Mouse (Mus musculus) gastrocnemius, adult 8-10 months (tissue): ENCODE results near the gene Tmcc3. TPM values are rescaled to one million over a fixed set of nuclear protein-coding genes. Genes with fewer than 3 reads are reported as not detected.

Experiments used
- DNase-seq, 2 experiments: peaks; one replicate each; pipeline ENCODE4 v3.0.0; 2022; ENCODE audit warnings: low spot score in 2 of 2
- total RNA-seq, 4 experiments: library from RNA; stranded (reverse); gene quantifications; 2 replicates each; pipeline ENCODE4 v1.2.4; 2022

The Tmcc3 gene
- total RNA-seq, 4 experiments from 2014 or later = 17.4 to 22.5 (median 20.3) TPM

DNA sequence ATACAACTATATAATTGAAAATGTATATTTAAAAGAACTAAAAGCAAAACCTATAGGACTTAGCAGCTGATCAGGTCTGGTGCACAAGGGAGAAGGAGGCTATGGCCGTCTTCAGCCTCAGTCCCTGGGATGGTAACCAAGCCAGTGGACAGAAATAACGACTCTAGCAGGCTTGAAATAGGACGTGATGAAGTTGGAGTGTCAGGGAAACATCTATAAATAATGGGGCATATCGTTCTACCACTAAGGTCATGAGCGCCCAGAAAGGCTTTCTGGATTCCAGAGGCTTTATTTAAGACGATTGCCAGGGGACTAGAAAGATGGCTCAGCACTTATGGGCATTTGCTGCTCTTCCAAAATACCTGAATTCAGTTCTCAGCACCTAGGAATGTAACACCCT lies 153.9 kb downstream of the Tmcc3 start:
- DNase-seq = no peak

DNA sequence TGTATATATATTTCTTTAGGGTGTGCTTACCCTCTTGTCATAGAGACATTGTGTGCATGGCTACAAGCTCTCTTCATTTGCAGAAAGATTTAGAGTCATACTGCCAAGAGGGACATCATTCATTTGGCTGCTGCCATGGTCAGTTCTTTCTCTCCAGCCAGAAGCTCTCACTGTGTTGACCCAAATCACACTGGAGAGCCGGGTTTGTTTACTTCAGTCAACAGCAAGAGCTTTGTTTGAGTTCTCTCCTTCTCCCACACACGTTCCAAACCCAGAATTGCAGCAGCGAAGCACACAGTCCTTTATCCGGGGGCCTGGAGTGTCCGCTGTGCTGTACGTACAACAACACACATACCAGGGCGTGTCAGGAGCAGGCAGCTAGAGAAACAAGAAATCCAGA lies 154.6 kb downstream of the Tmcc3 start:
- DNase-seq = no peak

DNA sequence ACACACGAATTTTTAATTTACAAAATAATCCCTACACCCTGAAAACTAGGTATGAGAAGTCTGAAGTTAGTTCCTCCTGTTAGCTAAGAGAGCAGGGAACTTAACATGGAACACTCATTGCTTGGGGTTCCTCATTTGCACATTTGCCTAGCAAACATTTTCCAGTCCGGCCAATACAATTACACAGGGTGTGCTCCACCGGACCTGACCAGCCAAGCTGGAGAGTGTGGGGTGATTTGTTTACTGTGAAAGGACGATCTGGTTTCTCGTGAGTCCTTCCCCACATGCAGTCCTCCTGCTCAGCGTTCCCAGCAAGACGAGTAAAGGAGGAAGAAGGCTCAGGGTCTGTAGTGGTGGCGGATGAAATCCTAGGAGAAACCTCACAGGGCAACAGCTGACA lies 159.7 kb downstream of the Tmcc3 start:
- no peak for DNase-seq

DNA sequence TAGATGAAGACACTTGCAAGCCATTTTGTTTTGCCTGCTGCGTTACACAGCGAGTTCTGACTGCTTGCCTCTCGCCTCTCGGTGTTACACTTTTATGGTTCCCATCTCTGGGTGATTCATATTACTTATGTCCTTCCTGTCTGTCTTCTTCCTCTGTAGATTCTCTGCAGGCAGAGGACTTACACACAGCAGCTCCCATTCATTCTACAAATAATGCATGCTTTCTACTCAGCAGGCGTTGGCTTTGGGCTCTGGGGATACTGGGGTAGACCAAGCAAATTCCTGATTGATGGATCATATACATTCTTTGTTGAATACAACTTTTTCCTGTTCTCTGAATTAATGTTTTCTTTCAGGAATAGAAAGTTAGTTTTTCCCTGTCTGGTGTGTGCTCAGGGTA lies 161.8 kb downstream of the Tmcc3 start:
- DNase-seq = no peak

GRCm38 (mm10) chr10:94474185-94474584 lies 162.4 kb downstream of the Tmcc3 start:
- DNase-seq = no peak

DNA sequence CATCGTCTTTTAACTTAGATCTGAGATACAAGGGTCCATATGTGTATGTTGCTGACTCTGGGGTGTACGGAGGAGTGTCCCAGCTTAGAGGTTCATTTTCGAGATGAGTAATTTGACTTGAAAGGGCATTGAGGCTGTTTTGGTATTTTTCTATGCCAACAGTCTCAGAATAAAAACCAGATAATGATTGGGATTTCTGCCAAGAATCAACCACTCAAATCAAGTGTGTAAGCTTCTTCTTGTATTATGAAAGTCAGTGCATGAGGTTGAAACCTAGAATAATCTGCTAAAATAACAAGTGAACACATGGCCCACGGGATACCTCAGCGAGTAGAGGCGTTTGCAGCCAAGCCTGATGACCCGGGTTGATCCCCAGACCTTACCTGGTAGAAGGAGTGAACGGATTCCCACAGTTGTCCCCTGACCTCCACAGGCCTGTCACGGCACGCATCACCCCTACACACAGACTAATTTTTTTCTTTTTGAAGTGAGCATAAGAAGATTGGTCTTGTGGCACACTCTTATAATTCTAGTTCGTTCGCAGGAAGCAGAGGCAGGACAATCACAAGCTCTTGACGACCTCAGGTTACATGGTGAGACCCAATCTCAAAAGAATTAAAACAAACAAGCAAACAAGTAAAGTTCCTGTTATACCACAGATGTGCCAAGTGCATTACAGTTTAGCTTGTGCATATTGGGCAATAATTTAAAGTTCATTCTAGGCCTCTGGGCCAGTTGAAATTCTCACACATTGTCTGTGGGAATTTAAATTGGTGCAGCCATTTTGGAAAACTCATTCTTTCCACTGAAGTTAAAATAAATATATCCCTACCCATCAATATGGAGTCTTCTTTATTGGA lies 165.8 kb downstream of the Tmcc3 start:
- DNase-seq = no peak

DNA sequence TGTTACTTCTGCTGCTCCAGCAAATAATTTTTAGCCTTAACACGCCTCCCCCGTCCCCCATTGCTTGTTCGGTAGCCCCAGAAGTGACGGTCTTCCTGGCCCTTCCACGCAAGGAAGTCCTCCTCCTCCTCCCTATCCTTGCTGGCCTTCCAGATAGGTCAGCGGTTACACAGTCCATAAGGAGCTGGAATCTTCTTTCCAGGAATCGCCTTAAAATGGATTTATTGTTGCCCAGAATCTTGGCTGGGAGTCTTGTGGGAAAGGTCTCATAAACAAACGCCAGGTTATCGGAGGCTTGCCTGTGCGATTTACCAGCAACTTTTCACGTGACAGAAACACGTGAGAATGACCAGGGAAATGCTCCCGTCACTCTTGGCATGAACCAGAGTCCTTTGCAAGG lies 167.9 kb downstream of the Tmcc3 start:
- no peak for DNase-seq

- peak; percentile 56 to 60 for DNase-seq
Observed at GRCm38 (mm10) chr10:94480380-94481101, 168.8 kb downstream of the Tmcc3 start.

- no peak for DNase-seq
Observed at GRCm38 (mm10) chr10:94481613-94482012, 169.9 kb downstream of the Tmcc3 start.

- DNase-seq = no peak
Observed at GRCm38 (mm10) chr10:94486179-94486578, 174.4 kb downstream of the Tmcc3 start.

GRCm38 (mm10) chr10:94489509-94489908 lies 177.8 kb downstream of the Tmcc3 start:
- DNase-seq = no peak

GRCm38 (mm10) chr10:94491006-94491405 lies 179.3 kb downstream of the Tmcc3 start:
- no peak for DNase-seq

DNA sequence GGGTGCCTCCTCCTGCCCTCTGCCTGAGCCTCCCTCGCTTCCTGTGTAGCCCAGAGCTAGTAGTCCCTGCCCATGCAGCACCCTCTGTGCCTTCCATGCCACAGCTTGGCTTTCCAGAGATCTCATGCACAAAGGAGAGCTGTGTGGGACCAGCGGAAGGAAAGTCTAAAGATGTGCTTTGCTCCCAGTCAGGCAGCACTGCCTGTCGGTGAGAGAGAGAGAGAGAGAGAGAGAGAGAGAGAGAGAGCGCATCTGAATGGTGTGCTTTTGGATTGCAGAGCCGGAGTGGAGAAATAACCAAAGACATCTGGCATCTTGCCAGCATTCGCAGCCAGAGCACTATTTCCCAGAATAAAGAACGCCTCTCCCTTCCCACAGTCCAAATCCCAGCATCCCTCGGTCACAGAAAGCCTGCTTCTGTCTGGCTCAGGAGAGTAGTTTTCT lies 182.7 kb downstream of the Tmcc3 start:
- DNase-seq = peak in 1 of 2 experiments; percentile 32

GRCm38 (mm10) chr10:94495496-94496235 lies 183.9 kb downstream of the Tmcc3 start:
- no peak for DNase-seq

DNA sequence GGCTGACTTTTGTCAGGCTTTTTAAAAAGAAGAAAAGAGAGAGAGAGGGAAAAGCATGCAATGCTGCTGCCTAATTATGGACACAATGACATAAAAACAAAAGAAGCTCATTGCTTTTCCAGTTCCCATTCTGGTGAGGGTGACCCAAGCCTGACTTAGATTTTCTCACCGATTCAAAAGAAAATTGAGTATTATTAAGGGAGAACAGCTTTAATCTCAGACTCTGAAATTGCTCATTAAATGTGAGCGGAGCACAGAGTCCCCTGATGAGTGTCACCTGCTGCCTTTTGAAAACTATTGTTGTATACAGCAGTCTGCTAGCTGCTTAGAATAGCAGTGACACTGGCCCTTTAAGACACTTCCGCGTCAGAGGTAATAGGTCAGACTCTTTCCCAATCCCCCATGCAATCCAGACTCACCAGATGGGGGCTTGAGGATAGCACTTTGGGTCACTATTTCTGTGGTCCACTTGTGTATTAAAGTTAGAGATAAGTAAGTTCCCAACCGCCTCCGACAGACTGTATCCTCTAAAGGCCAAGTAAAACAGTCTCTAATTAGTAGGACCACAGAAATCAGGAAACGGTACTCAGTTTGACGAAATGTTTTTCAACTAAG lies 185.2 kb downstream of the Tmcc3 start:
- DNase-seq = no peak

- no peak for DNase-seq
Observed at GRCm38 (mm10) chr10:94500210-94500876, 188.6 kb downstream of the Tmcc3 start.

DNA sequence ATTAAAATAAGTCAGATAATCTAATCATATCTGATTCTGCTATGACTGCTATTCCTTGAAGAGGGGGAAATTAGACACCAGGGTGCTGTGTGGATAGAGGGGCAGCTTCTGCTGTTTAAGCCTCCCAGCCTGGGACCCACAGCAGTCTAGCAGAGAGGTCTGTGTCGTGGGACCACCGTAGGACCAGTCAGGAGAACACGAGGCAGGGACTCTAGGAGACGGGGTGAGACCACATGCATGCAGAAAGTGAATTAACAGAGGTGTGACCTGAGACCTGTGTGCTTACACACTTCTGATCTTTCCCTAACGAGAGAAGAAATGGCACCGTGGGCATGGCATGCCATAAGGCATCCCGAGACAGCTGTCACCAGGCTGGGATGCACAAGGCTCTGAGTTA lies 189.1 kb downstream of the Tmcc3 start:
- no peak for DNase-seq

GRCm38 (mm10) chr10:94501796-94502195 lies 190.0 kb downstream of the Tmcc3 start:
- no peak for DNase-seq

DNA sequence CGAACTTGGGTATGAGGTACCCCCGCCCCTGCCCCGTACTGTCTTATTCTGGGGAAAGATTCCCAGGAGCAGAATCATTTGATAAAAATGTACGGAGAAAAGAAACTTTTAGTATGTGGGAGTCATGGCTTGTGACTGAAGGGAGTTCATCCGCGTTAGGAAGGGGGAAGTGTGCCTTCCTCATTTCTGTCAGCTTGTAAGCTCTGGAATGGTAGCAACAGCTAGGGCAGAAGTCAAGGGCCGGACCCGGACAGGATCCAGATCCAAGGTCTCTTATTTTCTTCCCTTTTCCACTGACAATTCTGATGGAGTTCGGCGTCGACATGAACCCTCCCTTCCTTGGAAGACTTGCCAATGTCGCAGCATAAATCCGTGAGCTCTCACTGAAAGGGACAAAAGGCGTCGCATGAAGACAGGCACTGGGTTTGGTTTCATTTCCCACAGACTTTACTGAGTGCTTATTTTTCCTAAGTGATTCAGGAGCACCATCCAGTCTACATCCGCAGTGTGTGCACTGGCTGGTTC lies 193.6 kb downstream of the Tmcc3 start:
- DNase-seq = no peak

DNA sequence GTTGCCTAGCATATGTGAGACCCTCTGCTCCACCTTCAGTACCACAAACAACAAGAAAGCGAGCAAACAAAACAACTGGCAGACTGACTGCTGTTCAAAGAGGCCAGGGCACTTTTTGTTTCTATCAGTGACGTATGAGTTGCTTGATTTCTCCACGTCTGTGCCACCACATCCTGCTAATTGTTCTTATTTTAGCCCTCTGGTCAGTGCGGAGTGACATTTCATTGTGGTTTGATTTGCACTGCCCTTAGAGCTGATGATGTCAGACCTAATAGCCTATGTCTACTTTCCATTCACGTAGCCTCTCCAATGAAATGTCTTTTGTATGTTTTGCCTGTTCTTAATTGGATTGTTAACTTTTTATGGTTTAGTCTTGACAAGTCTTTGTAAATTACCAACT lies 197.1 kb downstream of the Tmcc3 start:
- DNase-seq = no peak

DNA sequence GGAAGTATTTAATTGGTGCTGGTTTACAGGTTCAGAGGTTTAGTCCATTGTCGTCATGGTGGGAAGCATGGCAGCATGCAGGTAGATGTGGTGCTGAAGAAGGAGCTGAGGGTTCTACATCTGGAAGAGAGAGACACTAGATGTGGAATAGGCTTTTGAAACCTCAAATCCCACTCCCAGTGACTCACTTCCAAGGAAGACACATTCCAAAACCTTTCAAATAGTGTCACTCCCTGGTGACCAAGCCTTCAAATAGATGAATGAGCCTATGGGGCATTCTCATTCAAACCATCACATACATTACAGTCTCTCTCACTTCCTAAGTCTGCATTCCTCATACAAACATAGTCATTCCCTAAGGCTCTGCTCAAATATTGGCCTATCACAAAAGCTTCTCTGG lies 201.0 kb downstream of the Tmcc3 start:
- no peak for DNase-seq
